Mouse (Mus musculus) midbrain, embryonic 16.5 days (tissue): Measurements from ENCODE around the gene Dtx2. TPM values are rescaled to one million over a fixed set of nuclear protein-coding genes. Genes with fewer than 3 reads are reported as not detected.
"Not testable (repeated sequence)": the region's sequence is repeated elsewhere in the genome, so short reads cannot be mapped to it uniquely, and the experiment has no call there.

Experiments used
- ATAC-seq: fragments of 200-750 bp; cut with Nextera tagmentation; 2 replicates; pipeline ENCODE4 v1.8.0; 2017; ENCODE audit warnings: moderate TSS enrichment
- H3K27ac ChIP-seq: fragments of 300-500 bp; sonication (generic); 2 replicates; pipeline ENCODE4 v1.5.1; 2014; ENCODE audit warnings: mild to moderate bottlenecking, low read length, mixed read lengths
- H3K27me3 ChIP-seq: fragments of 300-500 bp; sonication (generic); 2 replicates; pipeline ENCODE4 v1.6.1; 2014; ENCODE audit warnings: low read depth, low read length, mixed read lengths; ENCODE audit not compliant: control insufficient read depth, insufficient read depth
- H3K36me3 ChIP-seq: fragments of 300-500 bp; sonication (generic); 2 replicates; pipeline ENCODE4 v1.6.1; 2014; ENCODE audit warnings: mild to moderate bottlenecking, low read length, moderate library complexity, mixed read lengths; ENCODE audit not compliant: control insufficient read depth, insufficient read depth
- H3K4me1 ChIP-seq: fragments of 300-500 bp; sonication (generic); 2 replicates; pipeline ENCODE4 v1.6.1; 2014; ENCODE audit warnings: mild to moderate bottlenecking, low read length, mixed read lengths; ENCODE audit not compliant: control insufficient read depth, insufficient read depth
- H3K4me2 ChIP-seq: fragments of 300-500 bp; sonication (generic); 2 replicates; pipeline ENCODE4 v1.6.1; 2014; ENCODE audit warnings: mild to moderate bottlenecking, low read length, mixed read lengths
- H3K4me3 ChIP-seq: fragments of 300-500 bp; sonication (generic); 2 replicates; pipeline ENCODE4 v1.5.1; 2014; ENCODE audit warnings: low read depth, mild to moderate bottlenecking, low read length, moderate library complexity, mixed read lengths
- H3K9ac ChIP-seq: fragments of 300-500 bp; sonication (generic); 2 replicates; pipeline ENCODE4 v1.6.1; 2014; ENCODE audit warnings: low read depth, low read length, mixed read lengths
- H3K9me3 ChIP-seq: fragments of 300-500 bp; sonication (generic); replicated peaks from 2 replicates; pipeline ENCODE4 v1.6.1; 2014; ENCODE audit warnings: mild to moderate bottlenecking, low read length, mixed read lengths; ENCODE audit not compliant: control insufficient read depth, poor library complexity, severe bottlenecking
- WGBS: fragments of 180-500 bp; shearing (Covaris S2); extraction: QIAGEN DNeasy Blood & Tissue Kit; methylation state at CpG from one replicate; pipeline ENCODE4 v1.1.7; 2014; 5-methylcytosine and 5-hydroxymethylcytosine counted together
- polyA plus RNA-seq: library from polyadenylated mRNA; unstranded; fragments of >200 nt; fragmentation: Nextera tagmentation; extraction: Ambion mirVana; gene quantifications from 2 replicates; pipeline ENCODE4 v1.2.1, GENCODE M21; 2015

Gene Dtx2
- polyA plus RNA-seq, 1 experiment from 2014 or later = 24.0 TPM

- no peak overlapping the region for H3K27ac ChIP-seq
- H3K27me3 ChIP-seq = no peaks in the 10 kb centered on the region
- 0 out of 2 replicates have a peak, but pooled peaks cover 2% of the 10 kb centered on the region for H3K4me1 ChIP-seq
- no peak overlapping the region for H3K4me2 ChIP-seq
- H3K36me3 ChIP-seq = no peaks in the 10 kb centered on the region
- no peak for ATAC-seq
- no peak overlapping the region for H3K4me3 ChIP-seq
- no peaks in the 10 kb centered on the region for H3K9me3 ChIP-seq
- no peak overlapping the region for H3K9ac ChIP-seq
- 48% methylated on average over 4 of the region's 4 CpGs for WGBS
Measured at GRCm38 (mm10) chr5:136056062-136056461, 61.5 kb downstream of the Dtx2 start.

GRCm38 (mm10) chr5:136057085-136057484, 62.5 kb downstream of the Dtx2 start:
- no peaks in the 10 kb centered on the region for H3K27me3 ChIP-seq
- no peak overlapping the region for H3K4me3 ChIP-seq
- no peaks in the 10 kb centered on the region for H3K9me3 ChIP-seq
- 34% methylated on average over 8 of the region's 8 CpGs for WGBS
- H3K27ac ChIP-seq = no peak overlapping the region
- no peaks in the 10 kb centered on the region for H3K36me3 ChIP-seq
- H3K9ac ChIP-seq = no peak overlapping the region
- no peak for ATAC-seq
- H3K4me1 ChIP-seq = no peaks in the 10 kb centered on the region
- H3K4me2 ChIP-seq = no peak overlapping the region

- H3K4me3 ChIP-seq = no peak overlapping the region
- no peaks in the 10 kb centered on the region for H3K9me3 ChIP-seq
- 11% methylated on average over 12 of the region's 12 CpGs for WGBS
- H3K9ac ChIP-seq = no peak overlapping the region
- no peaks in the 10 kb centered on the region for H3K36me3 ChIP-seq
- ATAC-seq = no peak
- H3K27me3 ChIP-seq = no peaks in the 10 kb centered on the region
- H3K4me2 ChIP-seq = no peak overlapping the region
- no peaks in the 10 kb centered on the region for H3K4me1 ChIP-seq
- no peak overlapping the region for H3K27ac ChIP-seq
Measured at GRCm38 (mm10) chr5:136061567-136061966, 67.0 kb downstream of the Dtx2 start.

- no peaks in the 10 kb centered on the region for H3K36me3 ChIP-seq
- no peak overlapping the region for H3K4me2 ChIP-seq
- no peak overlapping the region for H3K4me3 ChIP-seq
- H3K27me3 ChIP-seq = no peaks in the 10 kb centered on the region
- 87% methylated on average over 10 of the region's 10 CpGs for WGBS
- H3K27ac ChIP-seq = no peak overlapping the region
- H3K9ac ChIP-seq = no peak overlapping the region
- H3K9me3 ChIP-seq = no peaks in the 10 kb centered on the region
- H3K4me1 ChIP-seq = no peaks in the 10 kb centered on the region
- ATAC-seq = no peak
Measured at GRCm38 (mm10) chr5:136063920-136064319, 69.3 kb downstream of the Dtx2 start.

GRCm38 (mm10) chr5:136066404-136067148, 72.0 kb downstream of the Dtx2 start:
- H3K27me3 ChIP-seq, H3K4me3 ChIP-seq, H3K27ac ChIP-seq, H3K9me3 ChIP-seq, H3K9ac ChIP-seq, H3K36me3 ChIP-seq, ATAC-seq, H3K4me1 ChIP-seq, H3K4me2 ChIP-seq: not testable (repeated sequence)
- 86% methylated on average over 11 of the region's 11 CpGs for WGBS

- H3K27me3 ChIP-seq = no peaks in the 10 kb centered on the region
- no peak overlapping the region for H3K27ac ChIP-seq
- no peaks in the 10 kb centered on the region for H3K4me1 ChIP-seq
- WGBS = 52% methylated on average over 2 of the region's 2 CpGs
- no peak overlapping the region for H3K4me2 ChIP-seq
- no peak overlapping the region for H3K9ac ChIP-seq
- no peak overlapping the region for H3K4me3 ChIP-seq
- no peaks in the 10 kb centered on the region for H3K36me3 ChIP-seq
- no peaks in the 10 kb centered on the region for H3K9me3 ChIP-seq
- no peak for ATAC-seq
Measured at GRCm38 (mm10) chr5:136069411-136069810, 74.8 kb downstream of the Dtx2 start.

GRCm38 (mm10) chr5:136073051-136073450, 78.5 kb downstream of the Dtx2 start:
- 67% methylated on average over 6 of the region's 6 CpGs for WGBS
- ATAC-seq = no peak
- H3K4me2 ChIP-seq = no peak overlapping the region
- no peaks in the 10 kb centered on the region for H3K9me3 ChIP-seq
- H3K27ac ChIP-seq = no peak overlapping the region
- H3K36me3 ChIP-seq = no peaks in the 10 kb centered on the region
- H3K9ac ChIP-seq = no peak overlapping the region
- H3K4me1 ChIP-seq = no peaks in the 10 kb centered on the region
- H3K27me3 ChIP-seq = no peaks in the 10 kb centered on the region
- H3K4me3 ChIP-seq = no peak overlapping the region

GRCm38 (mm10) chr5:136073526-136073925, 78.9 kb downstream of the Dtx2 start:
- Histone ChIP-seq H3K36me3 (no peaks in the 10 kb centered on the region), H3K9me3 (no peaks in the 10 kb centered on the region), H3K4me1 (no peaks in the 10 kb centered on the region), H3K4me3 (no peak overlapping the region), H3K9ac (no peak overlapping the region), H3K27me3 (no peaks in the 10 kb centered on the region), H3K27ac (no peak overlapping the region), H3K4me2 (no peak overlapping the region)
- ATAC-seq = no peak
- 70% methylated on average over 11 of the region's 11 CpGs for WGBS

GRCm38 (mm10) chr5:136075076-136075475, 80.5 kb downstream of the Dtx2 start:
- no peak for ATAC-seq

More at GRCm38 (mm10) chr5:136075076-136075475, 80.5 kb downstream of the Dtx2 start:
- Histone ChIP-seq H3K36me3 (no peaks in the 10 kb centered on the region), H3K9ac (no peak overlapping the region), H3K27ac (no peak overlapping the region), H3K4me1 (no peaks in the 10 kb centered on the region), H3K4me3 (no peak overlapping the region), H3K4me2 (no peak overlapping the region), H3K27me3 (no peaks in the 10 kb centered on the region), H3K9me3 (no peaks in the 10 kb centered on the region)
- 90% methylated on average over 5 of the region's 5 CpGs for WGBS
